In the genomic region with DNA sequence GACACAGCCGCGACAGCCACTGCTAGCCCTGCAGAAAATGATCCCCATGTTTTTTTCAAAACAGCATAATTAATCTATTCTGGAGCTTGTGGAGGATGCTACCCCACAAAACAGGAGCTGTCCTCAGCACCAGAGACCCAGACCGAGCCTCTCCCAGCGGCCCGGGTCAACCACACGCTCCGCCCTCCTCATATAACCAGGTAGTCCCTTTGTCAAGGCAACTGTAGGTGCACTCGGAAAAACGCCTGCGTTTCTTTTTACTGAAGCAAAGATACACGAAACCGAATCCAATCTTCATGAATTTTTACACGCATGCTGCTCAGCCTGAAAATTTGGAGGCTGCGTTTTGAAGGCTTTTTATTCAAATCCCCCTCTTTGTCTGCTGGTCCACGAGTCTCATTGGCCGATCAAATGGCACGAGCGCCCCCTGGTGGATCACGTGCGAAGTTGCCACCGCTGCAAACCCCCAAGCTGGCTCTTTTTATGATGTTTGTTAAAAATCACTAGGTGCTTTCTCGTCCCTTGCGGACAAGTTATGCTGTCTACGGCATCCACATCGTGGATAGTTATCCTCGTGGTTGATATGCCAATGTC, we compare ENCODE assay signal across 9 mouse cellular contexts. TPM values are rescaled to one million over a fixed set of nuclear protein-coding genes. Genes with fewer than 3 reads are reported as not detected.
DNase-seq lines count a peak whose midpoint lies in the region; ATAC-seq and TF ChIP-seq lines count a peak whose summit lies in the region.
"Had no signal": no experiment of that assay in that cellular context is flagged by ENCODE, and none has a peak within 500 bp of the region (broad histone marks: within the 10 kb centered on the region; RNA-seq: fewer than 3 reads in every experiment).

No protein-coding gene starts in this region.

- H3K36me3 ChIP-seq in forebrain, embryonic 12.5 days (replicated peaks) = no peaks in the 10 kb centered on the region
- H3K36me3 ChIP-seq in liver, embryonic 15.5 days (replicated peaks) = no peaks in the 10 kb centered on the region
- no peaks in the 10 kb centered on the region for H3K36me3 ChIP-seq in neural tube, embryonic 15.5 days

- H3K27ac ChIP-seq in forebrain, embryonic 12.5 days = peak overlapping the region; percentile 85
- no peak overlapping the region for H3K27ac ChIP-seq in liver, embryonic 15.5 days (replicated peaks)
- H3K27ac ChIP-seq in neural tube, embryonic 15.5 days (replicated peaks) = peak overlapping the region; percentile 93
- H3K27ac ChIP-seq: macrophage had no signal

- H3K27me3 ChIP-seq in forebrain, embryonic 12.5 days = peaks cover 70% of the 10 kb centered on the region
- H3K27me3 ChIP-seq in liver, embryonic 15.5 days = peaks cover 64% of the 10 kb centered on the region
- H3K27me3 ChIP-seq in neural tube, embryonic 15.5 days (replicated peaks) = 0 out of 2 replicates have a peak, but pooled peaks cover 5% of the 10 kb centered on the region

- TF ChIP-seq CTCF in brain, embryonic 14.5 days (IDR thresholded peaks at IDR 0.05; ENCODE audit: borderline replicate concordance, extremely low read depth, insufficient read depth, insufficient read length) = peak; percentile 96

- H3K9me3 ChIP-seq in forebrain, embryonic 12.5 days = no peaks in the 10 kb centered on the region
- no peaks in the 10 kb centered on the region for H3K9me3 ChIP-seq in liver, embryonic 15.5 days (replicated peaks)
- H3K9me3 ChIP-seq in neural tube, embryonic 15.5 days (replicated peaks) = no peaks in the 10 kb centered on the region

- ATAC-seq in forebrain, embryonic 12.5 days (ENCODE audit: low FRiP score) = peak; percentile 68
- no peak for ATAC-seq in liver, embryonic 15.5 days (ENCODE audit: insufficient read depth)
- peak; percentile 70 for ATAC-seq in neural tube, embryonic 15.5 days (ENCODE audit: low FRiP score)

- H3K4me2 ChIP-seq in forebrain, embryonic 12.5 days = peak overlapping the region; percentile 75
- H3K4me2 ChIP-seq in liver, embryonic 15.5 days = peak overlapping the region; percentile 37
- H3K4me2 ChIP-seq in neural tube, embryonic 15.5 days = peak overlapping the region; percentile 78

- intact Hi-C loops in heart, postnatal 10 days (cut with DNase I) = loop anchor here (1.0 to 5.0 kb wide), 3 partner anchors 63 to 1233 kb away; no protein-coding TSS in a partner anchor

- no peak for TF ChIP-seq POLR2A in brain, embryonic 14.5 days (IDR thresholded peaks at IDR 0.05; ENCODE audit: borderline replicate concordance, extremely low read depth, insufficient read depth, insufficient read length, poor library complexity, severe bottlenecking)

- peak overlapping the region; percentile 59 for H3K9ac ChIP-seq in forebrain, embryonic 12.5 days
- no peak overlapping the region for H3K9ac ChIP-seq in liver, embryonic 15.5 days
- peak overlapping the region; percentile 60 for H3K9ac ChIP-seq in neural tube, embryonic 15.5 days (replicated peaks)

- peaks cover 42% of the 10 kb centered on the region for H3K4me1 ChIP-seq in forebrain, embryonic 12.5 days
- no peaks in the 10 kb centered on the region for H3K4me1 ChIP-seq in liver, embryonic 15.5 days (replicated peaks)
- peaks cover 41% of the 10 kb centered on the region for H3K4me1 ChIP-seq in neural tube, embryonic 15.5 days

- DNase-seq in CD8-positive naive resting alpha-beta T cell, adult 2 months (ENCODE audit: low read depth in 2 of 2, low spot score in 2 of 2) = peak; percentile 73 to 81
- DNase-seq in brain, embryonic 14.5 days (ENCODE audit: low read depth) = peak; percentile 97
- DNase-seq in heart, postnatal 10 days = peak; percentile 86 to 92
- peak; percentile 89 to 91 for DNase-seq in kidney, postnatal 4 days
- DNase-seq in testis, postnatal 10 days (ENCODE audit: low spot score) = peak; percentile 93

- under 1% methylated on average over 26 of the region's 26 CpGs for whole genome bisulfite sequencing in forebrain, embryonic 12.5 days
- 2% methylated on average over 26 of the region's 26 CpGs for WGBS in liver, embryonic 15.5 days (ENCODE audit: insufficient replicate concordance)
- WGBS in neural tube, embryonic 15.5 days = under 1% methylated on average over 26 of the region's 26 CpGs

- H3K4me3 ChIP-seq in forebrain, embryonic 12.5 days (replicated peaks) = peak overlapping the region; percentile 35
- no peak overlapping the region for H3K4me3 ChIP-seq in liver, embryonic 15.5 days (replicated peaks)
- H3K4me3 ChIP-seq in neural tube, embryonic 15.5 days (replicated peaks) = peak overlapping the region; percentile 37

RNA-seq across cellular contexts. Expression of gene Ky, which starts 39.3 kb away (rescaled TPM):
- 0.68 and 1.6 TPM in 2 replicates for polyA plus RNA-seq in brain, embryonic 14.5 days (2012; rRNA removed)
- polyA plus RNA-seq in forebrain, embryonic 12.5 days (2016; fragmentation: Nextera tagmentation; extraction: Ambion mirVana) = 0.08 and 0.17 TPM in 2 replicates
- total RNA-seq in heart, postnatal 10 days (2021) = 10 to 100 TPM; 17.9 to 28.8 TPM
- polyA plus RNA-seq in liver, embryonic 15.5 days (2015; fragmentation: Nextera tagmentation; extraction: Ambion mirVana) = 0.05 and 0.20 TPM in 2 replicates
- 0.70 and 1.5 TPM in 2 replicates for polyA plus RNA-seq in neural tube, embryonic 15.5 days (2015; fragmentation: Nextera tagmentation; extraction: Ambion mirVana)
- polyA plus RNA-seq: macrophage had no signal
